Mouse (Mus musculus) midbrain, embryonic 12.5 days (tissue): ENCODE data around the gene Tbx15. TPM values are rescaled to one million over a fixed set of nuclear protein-coding genes. Genes with fewer than 3 reads are reported as not detected.
A peak's percentile ranks its signal among the peaks of the same experiment; 100 is the strongest.

Experiments used
- ATAC-seq: fragments of 200-750 bp; cut with Nextera tagmentation; 2 replicates; pipeline ENCODE4 v1.8.0; 2017; ENCODE audit warnings: low read depth, moderate TSS enrichment, moderate library complexity; ENCODE audit not compliant: low FRiP score
- H3K27ac ChIP-seq: fragments of 300-500 bp; sonication (generic); replicated peaks from 2 replicates; pipeline ENCODE4 v1.5.1; 2016; ENCODE audit warnings: mild to moderate bottlenecking
- H3K27me3 ChIP-seq: fragments of 300-500 bp; sonication (generic); 2 replicates; pipeline ENCODE4 v1.6.1; 2016; ENCODE audit warnings: mild to moderate bottlenecking
- H3K36me3 ChIP-seq: fragments of 300-500 bp; sonication (generic); 2 replicates; pipeline ENCODE4 v1.6.1; 2016
- H3K4me1 ChIP-seq: fragments of 300-500 bp; sonication (generic); 2 replicates; pipeline ENCODE4 v1.6.1; 2016
- H3K4me2 ChIP-seq: fragments of 300-500 bp; sonication (generic); replicated peaks from 2 replicates; pipeline ENCODE4 v1.6.1; 2016; ENCODE audit warnings: mild to moderate bottlenecking, moderate library complexity
- H3K4me3 ChIP-seq: fragments of 300-500 bp; sonication (generic); 2 replicates; pipeline ENCODE4 v1.5.1; 2016; ENCODE audit warnings: mild to moderate bottlenecking
- H3K9ac ChIP-seq: fragments of 300-500 bp; sonication (generic); replicated peaks from 2 replicates; pipeline ENCODE4 v1.6.1; 2016; ENCODE audit warnings: mild to moderate bottlenecking, moderate library complexity
- H3K9me3 ChIP-seq: fragments of 300-500 bp; sonication (generic); 2 replicates; pipeline ENCODE4 v1.6.1; 2016; ENCODE audit warnings: mild to moderate bottlenecking
- WGBS: fragments of 180-500 bp; shearing (Covaris S2); methylation state at CpG from one replicate; pipeline ENCODE4 v1.1.7; 2016; 5-methylcytosine and 5-hydroxymethylcytosine counted together
- polyA plus RNA-seq: library from polyadenylated mRNA; unstranded; fragments of >200 nt; fragmentation: Nextera tagmentation; extraction: Ambion mirVana; gene quantifications from 2 replicates; pipeline ENCODE4 v1.2.1, GENCODE M21; 2016

Tbx15 gene
- polyA plus RNA-seq, 1 experiment from 2014 or later: 2.7 TPM

DNA sequence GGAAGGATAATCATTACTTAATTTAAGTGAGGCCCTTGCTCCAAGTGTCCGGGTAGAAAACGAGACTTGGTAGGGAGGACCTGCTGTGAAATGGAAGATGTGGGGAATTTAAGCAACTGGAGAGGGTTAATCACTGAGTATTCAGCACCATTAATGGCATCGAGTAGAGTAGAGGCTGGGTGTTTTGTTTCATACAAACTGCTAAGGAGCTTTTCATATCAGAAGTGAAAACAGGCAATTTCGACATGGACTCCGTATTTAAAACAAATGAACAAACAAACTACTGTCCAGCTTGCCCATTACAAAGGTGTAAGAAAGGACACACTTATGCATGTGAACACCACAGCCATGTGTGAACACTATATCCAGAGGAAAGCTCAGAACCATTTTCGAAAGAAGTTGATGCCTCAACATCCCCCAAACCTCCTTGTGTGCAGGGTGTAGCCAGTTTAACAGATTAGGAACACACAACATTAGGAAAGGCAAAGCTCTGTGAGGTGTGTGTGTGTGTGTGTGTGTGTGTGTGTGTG lies 19.6 kb downstream of the Tbx15 start:
- 7% methylated on average over 6 of the region's 6 CpGs for WGBS
- Histone ChIP-seq H3K4me2 (no peak overlapping the region), H3K9me3 (no peaks in the 10 kb centered on the region), H3K4me3 (no peak overlapping the region), H3K27ac (no peak overlapping the region), H3K27me3 (peaks cover 90% of the 10 kb centered on the region), H3K4me1 (no peaks in the 10 kb centered on the region), H3K9ac (no peak overlapping the region), H3K36me3 (no peaks in the 10 kb centered on the region)
- no peak for ATAC-seq

DNA sequence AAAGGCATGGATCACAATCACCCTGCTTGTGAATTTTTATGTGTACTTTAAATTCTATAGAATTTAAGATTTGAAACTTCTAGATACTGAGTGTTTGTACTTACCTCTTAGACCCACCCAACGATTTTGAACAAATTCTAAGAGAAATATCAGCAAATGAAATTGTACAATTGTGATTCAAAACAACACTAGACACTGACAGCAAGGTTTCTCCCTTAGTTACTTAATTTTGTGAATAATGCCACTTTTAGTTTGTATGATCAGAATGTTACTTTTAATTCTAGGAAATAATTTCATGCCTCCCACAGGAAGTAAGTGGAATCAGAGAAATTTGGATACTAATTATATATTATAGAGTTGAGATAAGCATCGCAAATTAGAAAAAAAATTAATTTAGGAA lies 20.2 kb downstream of the Tbx15 start:
- no peaks in the 10 kb centered on the region for H3K36me3 ChIP-seq
- H3K9me3 ChIP-seq: no peaks in the 10 kb centered on the region
- H3K4me2 ChIP-seq: no peak overlapping the region
- no peak overlapping the region for H3K27ac ChIP-seq
- no peaks in the 10 kb centered on the region for H3K4me1 ChIP-seq
- H3K4me3 ChIP-seq: no peak overlapping the region
- no peak for ATAC-seq
- peaks cover 90% of the 10 kb centered on the region for H3K27me3 ChIP-seq
- no peak overlapping the region for H3K9ac ChIP-seq
- 27% methylated on average over 2 of the region's 2 CpGs for WGBS

DNA sequence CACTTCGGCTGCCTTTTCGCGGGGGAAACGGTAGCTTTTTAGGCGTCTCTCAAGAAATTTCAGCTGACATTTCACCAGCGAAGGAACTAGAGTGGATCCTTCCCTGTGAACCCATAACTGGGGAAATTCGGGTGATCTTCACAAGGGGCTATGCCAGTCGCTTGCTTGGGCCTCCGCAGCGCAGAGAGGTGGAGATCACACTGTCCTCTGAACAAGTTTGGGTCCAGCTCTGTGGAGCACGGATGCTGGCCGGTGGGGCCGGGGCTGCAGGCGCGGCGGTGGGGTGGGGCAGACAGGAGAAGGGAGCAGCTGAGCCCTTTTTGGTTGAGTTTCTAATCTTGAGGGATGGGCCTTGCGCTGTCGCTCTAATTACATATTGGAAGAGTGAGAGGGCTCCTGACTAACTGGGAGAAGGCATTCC lies 21.2 kb downstream of the Tbx15 start:
- Histone ChIP-seq H3K27ac (no peak overlapping the region), H3K9ac (no peak overlapping the region), H3K36me3 (no peaks in the 10 kb centered on the region), H3K27me3 (peaks cover 90% of the 10 kb centered on the region), H3K9me3 (no peaks in the 10 kb centered on the region), H3K4me2 (no peak overlapping the region), H3K4me3 (no peak overlapping the region), H3K4me1 (no peaks in the 10 kb centered on the region)
- WGBS: 1% methylated on average over 18 of the region's 18 CpGs
- ATAC-seq: no peak

DNA sequence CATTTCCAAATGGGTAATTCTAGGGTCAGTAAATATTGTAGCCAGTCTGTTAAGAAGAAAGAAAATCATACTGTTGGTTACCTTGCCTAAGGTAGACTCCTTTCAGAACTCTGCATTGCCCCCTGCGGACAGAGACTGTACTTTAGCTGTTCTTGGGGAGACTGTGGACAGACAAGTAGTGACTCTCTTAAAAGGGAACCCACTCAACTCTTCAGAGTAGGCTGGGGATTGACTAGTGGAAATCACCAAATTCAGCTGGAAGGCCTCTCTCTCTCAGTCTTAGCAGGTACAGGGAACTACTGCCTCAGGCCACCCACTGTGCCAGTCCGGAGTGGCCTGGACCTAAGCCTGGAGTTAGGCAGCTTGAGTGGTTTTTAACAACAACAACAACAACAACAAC lies 21.8 kb downstream of the Tbx15 start:
- Histone ChIP-seq H3K9me3 (no peaks in the 10 kb centered on the region), H3K27ac (no peak overlapping the region), H3K36me3 (no peaks in the 10 kb centered on the region), H3K9ac (no peak overlapping the region), H3K4me1 (no peaks in the 10 kb centered on the region), H3K4me2 (no peak overlapping the region), H3K4me3 (no peak overlapping the region), H3K27me3 (peaks cover 90% of the 10 kb centered on the region)
- peak; percentile 38; the same call in 1 of the 2 replicates for ATAC-seq
- WGBS: 0% methylated on average over 2 of the region's 2 CpGs

DNA sequence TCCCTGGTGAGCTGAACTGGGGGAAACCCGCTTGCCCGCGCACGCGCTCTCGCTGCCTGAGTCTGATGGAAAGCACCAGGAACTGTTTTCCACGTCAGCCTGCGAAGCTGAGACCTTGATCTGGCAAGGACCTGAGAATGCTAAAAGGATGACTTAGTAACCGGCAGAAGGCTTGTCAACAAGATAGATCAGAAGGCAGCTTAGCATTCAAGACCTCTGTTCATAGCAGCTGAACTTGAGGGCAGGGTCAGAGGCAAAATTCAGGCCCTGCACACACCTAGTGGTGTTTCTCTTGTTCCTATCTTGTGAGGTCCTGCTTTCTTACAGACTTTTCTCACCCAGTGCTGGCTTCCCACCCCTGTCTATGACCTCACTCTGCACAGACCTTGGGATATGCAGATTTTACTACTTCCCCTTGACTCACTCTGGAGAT lies 23.3 kb downstream of the Tbx15 start:
- no peak overlapping the region for H3K27ac ChIP-seq
- 14% methylated on average over 9 of the region's 9 CpGs for WGBS
- no peak for ATAC-seq
- no peak overlapping the region for H3K9ac ChIP-seq
- H3K36me3 ChIP-seq: no peaks in the 10 kb centered on the region
- H3K4me3 ChIP-seq: no peak overlapping the region
- H3K27me3 ChIP-seq: peaks cover 86% of the 10 kb centered on the region
- no peak overlapping the region for H3K4me2 ChIP-seq
- H3K4me1 ChIP-seq: no peaks in the 10 kb centered on the region
- H3K9me3 ChIP-seq: no peaks in the 10 kb centered on the region

DNA sequence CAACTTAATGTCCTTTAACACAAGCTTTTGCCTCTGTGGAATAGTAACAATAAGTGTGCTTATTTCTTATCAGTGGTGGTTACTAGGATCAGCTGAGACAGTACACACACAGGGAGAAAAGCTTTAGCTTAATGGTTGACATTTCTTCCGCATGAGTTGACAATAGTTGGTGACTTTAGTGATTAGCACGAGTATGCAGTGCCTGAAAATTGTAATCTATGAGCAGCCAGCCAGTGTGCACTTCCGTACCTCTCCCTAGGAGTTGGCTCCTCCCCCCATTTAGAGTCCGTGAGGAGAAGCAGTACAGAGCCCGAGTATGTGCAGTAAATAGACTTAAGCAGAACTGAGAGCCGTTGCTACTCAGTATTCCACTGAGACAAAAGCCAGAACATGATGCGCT lies 24.5 kb downstream of the Tbx15 start:
- 20% methylated on average over 7 of the region's 7 CpGs for WGBS
- no peaks in the 10 kb centered on the region for H3K4me1 ChIP-seq
- no peak for ATAC-seq

DNA sequence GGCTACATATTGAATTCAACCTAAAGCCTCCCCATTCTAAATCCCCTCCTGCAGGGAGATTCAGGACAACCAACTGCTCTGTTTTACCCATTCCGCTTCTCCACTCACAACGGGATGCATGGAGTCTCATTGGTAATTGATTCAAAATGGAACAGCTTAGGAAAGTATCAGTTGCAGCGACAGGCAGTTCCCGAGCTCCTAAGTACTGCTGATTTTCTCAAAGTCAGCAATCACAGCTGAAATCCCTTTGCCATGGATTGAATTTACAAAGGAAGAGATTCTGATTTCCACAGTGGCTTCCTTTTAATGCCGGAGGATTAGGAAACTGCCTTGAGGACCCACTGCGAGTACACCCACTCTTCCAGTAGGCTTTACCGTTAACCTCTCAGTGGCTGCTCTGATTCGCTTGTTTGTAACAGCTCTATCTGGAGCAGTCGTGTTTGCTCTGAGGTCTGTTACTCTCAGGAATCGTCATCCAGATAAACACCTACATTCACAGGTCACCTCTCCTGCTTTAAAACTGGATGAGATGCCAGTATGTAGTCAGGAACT lies 26.6 kb downstream of the Tbx15 start:
- Histone ChIP-seq H3K9ac (no peak overlapping the region), H3K9me3 (no peaks in the 10 kb centered on the region), H3K4me1 (no peaks in the 10 kb centered on the region), H3K27me3 (peaks cover 62% of the 10 kb centered on the region), H3K4me3 (no peak overlapping the region), H3K4me2 (no peak overlapping the region), H3K27ac (no peak overlapping the region), H3K36me3 (no peaks in the 10 kb centered on the region)
- 30% methylated on average over 10 of the region's 10 CpGs for WGBS
- no peak for ATAC-seq

More for the DNA sequence above, 24.5 kb downstream of the Tbx15 start:
- Histone ChIP-seq H3K9me3 (no peaks in the 10 kb centered on the region), H3K27me3 (peaks cover 79% of the 10 kb centered on the region), H3K4me3 (no peak overlapping the region), H3K36me3 (no peaks in the 10 kb centered on the region), H3K27ac (no peak overlapping the region), H3K9ac (no peak overlapping the region), H3K4me2 (no peak overlapping the region)

DNA sequence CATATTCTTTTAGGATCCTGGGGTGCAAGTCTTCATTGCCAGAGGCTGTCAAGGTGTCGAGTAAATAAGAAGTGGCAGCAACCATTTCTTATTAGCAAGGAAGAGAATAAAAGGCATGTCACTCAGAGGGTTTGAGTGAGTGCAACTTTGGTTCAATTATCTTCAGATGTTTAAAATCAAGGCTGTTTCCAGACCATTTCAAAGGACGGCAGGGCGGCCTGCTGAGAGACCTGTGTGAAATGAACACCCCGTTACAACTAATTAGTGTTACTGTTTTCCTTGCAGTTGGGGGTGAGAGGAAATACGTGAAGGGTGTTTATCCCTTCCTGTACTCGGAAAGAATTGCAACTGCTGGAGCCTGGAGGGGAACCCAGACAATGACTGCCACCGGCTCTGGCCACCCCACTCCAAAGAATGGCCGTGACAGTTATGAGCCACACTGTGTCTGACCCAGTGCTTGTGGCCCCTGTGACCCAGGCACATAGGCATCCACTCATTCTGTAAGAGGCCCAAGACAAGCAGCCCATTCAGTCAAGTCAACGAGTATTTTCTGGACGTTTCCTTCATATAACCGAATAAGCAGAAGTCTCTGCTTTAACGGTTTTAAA lies 37.9 kb downstream of the Tbx15 start:
- Histone ChIP-seq H3K27ac (no peak overlapping the region), H3K9me3 (no peaks in the 10 kb centered on the region), H3K36me3 (no peaks in the 10 kb centered on the region), H3K4me1 (no peaks in the 10 kb centered on the region), H3K4me2 (no peak overlapping the region), H3K4me3 (no peak overlapping the region), H3K9ac (no peak overlapping the region), H3K27me3 (peaks cover 23% of the 10 kb centered on the region)
- 0 out of 2 replicates have a peak, but pooled peaks have one; percentile 34 for ATAC-seq
- 54% methylated on average over 12 of the region's 12 CpGs for WGBS

DNA sequence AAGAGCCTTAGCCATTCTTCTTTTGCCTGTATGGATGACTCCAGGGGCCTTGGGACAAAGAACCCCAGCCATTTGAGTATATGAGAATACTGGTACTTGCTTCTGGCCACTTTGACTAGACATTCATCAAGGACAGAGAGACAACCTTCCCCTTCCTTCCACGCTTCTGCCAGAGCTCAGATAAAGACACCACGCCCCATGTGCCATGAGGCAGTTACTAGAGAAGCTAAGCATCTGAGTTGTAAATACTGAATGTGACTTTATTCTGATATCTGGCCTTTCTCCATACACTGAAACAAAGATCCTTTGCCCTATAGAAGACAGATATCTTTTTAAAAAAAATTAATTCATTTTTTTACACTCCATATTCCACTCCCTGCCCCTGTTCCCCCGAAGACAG lies 39.5 kb downstream of the Tbx15 start:
- WGBS: 90% methylated on average over 3 of the region's 3 CpGs
- no peak overlapping the region for H3K9ac ChIP-seq
- H3K9me3 ChIP-seq: no peaks in the 10 kb centered on the region
- H3K4me3 ChIP-seq: no peak overlapping the region
- H3K36me3 ChIP-seq: no peaks in the 10 kb centered on the region
- no peak overlapping the region for H3K27ac ChIP-seq
- no peak for ATAC-seq
- H3K4me1 ChIP-seq: no peaks in the 10 kb centered on the region
- H3K4me2 ChIP-seq: no peak overlapping the region
- peaks cover 23% of the 10 kb centered on the region for H3K27me3 ChIP-seq

DNA sequence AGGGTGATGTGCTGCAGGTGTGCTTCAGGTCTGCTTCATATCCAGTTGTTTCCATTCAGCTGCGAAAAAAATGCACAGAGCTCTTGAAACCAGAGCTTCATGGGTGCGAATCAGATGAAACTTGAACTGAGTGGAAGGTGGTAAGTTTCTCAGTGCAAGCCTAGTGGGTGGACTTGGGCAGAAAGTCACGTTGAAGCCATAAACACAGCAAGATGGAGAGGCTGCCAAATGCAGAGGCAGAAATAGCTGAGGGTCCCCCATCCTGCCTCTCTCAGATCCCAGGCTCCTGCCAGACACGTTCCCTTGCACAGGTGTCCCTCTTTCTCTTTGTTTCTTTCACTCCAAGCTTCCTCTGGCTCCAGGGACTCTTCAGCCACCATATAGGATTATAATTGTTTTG lies 41.3 kb downstream of the Tbx15 start:
- H3K27ac ChIP-seq: no peak overlapping the region
- H3K9ac ChIP-seq: no peak overlapping the region
- 79% methylated on average over 4 of the region's 4 CpGs for WGBS
- no peaks in the 10 kb centered on the region for H3K36me3 ChIP-seq
- no peaks in the 10 kb centered on the region for H3K9me3 ChIP-seq
- peaks cover 20% of the 10 kb centered on the region for H3K27me3 ChIP-seq
- no peaks in the 10 kb centered on the region for H3K4me1 ChIP-seq
- H3K4me2 ChIP-seq: no peak overlapping the region
- H3K4me3 ChIP-seq: no peak overlapping the region
- no peak for ATAC-seq

DNA sequence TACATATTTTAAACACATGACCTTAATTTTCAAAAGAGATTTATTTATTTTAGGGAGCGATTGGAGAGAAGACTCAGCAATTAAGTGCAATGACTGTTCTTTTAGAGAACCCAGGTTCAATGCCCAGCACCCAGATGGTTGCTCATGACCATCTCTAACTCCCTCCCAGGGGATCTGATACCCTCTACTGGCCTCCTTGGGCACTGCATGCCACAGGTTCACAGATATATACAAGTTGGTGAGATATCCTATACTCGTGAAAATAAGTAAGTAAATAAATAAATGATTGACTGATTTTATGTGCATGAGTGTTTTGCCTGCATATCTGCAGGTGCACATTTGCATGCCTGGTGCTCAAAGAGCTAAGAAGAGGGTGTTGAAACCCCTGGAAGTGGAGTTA lies 48.1 kb downstream of the Tbx15 start:
- Histone ChIP-seq H3K4me3 (no peak overlapping the region), H3K9ac (no peak overlapping the region), H3K4me1 (peaks cover 4% of the 10 kb centered on the region), H3K27ac (no peak overlapping the region), H3K4me2 (no peak overlapping the region), H3K9me3 (no peaks in the 10 kb centered on the region), H3K27me3 (no peaks in the 10 kb centered on the region), H3K36me3 (no peaks in the 10 kb centered on the region)
- no peak for ATAC-seq
- WGBS: 64% methylated on average over 2 of the region's 2 CpGs

DNA sequence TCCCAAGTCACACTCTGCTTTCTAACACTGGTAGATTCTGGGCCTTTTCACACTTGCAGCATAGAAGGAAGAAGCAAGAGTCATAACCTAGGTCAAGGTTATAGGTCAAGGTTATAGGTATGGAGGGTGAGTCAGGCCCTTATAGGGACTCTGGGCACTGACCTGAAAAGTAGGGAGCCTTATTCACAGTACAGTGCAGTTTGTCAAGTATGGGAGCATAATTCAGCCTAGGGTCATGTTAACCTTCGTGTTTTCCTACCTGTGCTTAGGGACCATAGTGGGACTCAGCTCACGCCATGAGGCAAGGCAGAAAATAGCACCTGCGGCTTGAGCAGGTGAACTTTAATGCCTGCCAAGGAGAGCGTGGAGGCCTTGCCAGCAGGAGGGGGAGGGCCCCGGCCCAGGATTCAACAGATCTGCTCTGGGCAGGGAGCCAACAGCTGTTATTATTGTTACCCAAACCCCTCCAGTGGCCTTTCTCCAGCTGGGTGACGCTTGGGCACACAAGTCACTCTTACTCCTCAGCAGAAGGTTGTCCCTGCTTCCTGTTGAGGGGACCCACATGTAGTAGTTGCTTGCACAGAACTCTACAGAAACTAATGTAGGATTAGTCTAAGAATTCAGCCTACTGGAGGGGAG lies 50.0 kb downstream of the Tbx15 start:
- Histone ChIP-seq H3K36me3 (no peaks in the 10 kb centered on the region), H3K27me3 (no peaks in the 10 kb centered on the region), H3K4me1 (peaks cover 4% of the 10 kb centered on the region), H3K4me2 (no peak overlapping the region), H3K27ac (no peak overlapping the region), H3K9me3 (no peaks in the 10 kb centered on the region), H3K4me3 (no peak overlapping the region), H3K9ac (no peak overlapping the region)
- WGBS: 38% methylated on average over 6 of the region's 6 CpGs
- 0 out of 2 replicates have a peak, but pooled peaks have one; percentile 30 for ATAC-seq
